Mouse (Mus musculus): ENCODE data around the gene Kcng1.

DNA sequence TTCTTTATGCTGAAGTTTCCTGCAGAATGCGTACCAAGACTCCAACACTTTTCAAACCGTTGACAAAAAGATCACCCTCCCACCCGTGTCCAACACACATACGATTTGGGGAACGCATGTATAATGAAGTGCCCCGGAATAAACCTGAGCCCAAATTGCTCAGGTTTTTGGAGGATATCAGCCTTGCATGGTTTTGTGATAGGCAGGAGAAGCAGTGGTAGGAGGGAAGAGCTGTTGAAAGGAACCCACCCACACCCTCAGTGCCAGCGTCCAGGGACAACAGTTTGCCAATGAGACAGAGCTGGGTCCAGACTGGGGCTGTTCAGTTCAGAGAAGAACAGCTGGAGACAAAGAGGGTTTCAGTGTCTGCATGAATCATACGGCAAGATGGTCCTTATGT is 18.1 kb upstream of the Kcng1 start:
- TF ChIP-seq CTCF (IDR thresholded peaks at IDR 0.05; ENCODE audit: borderline replicate concordance, extremely low read depth, insufficient read depth, insufficient read length) (no peak), POLR2A (IDR thresholded peaks at IDR 0.05; ENCODE audit: borderline replicate concordance, extremely low read depth, insufficient read depth, insufficient read length, poor library complexity, severe bottlenecking) (no peak)

Data from brain, embryonic 14.5 days (tissue).